Mouse (Mus musculus) MEL (cell line): ENCODE data around the gene Prkch.

Experiments
- CTCF ChIP-seq, 3 experiments: IDR thresholded peaks in 2 of 3; conservative IDR thresholded peaks in 1 of 3; 2 replicates each; pipeline ENCODE4 v1.5.1; 2011 to 2012; ENCODE audit warnings: low read length in 3 of 3, low read depth in 2 of 3, mild to moderate bottlenecking in 2 of 3, improper control_type of control experiment in 1 of 3, inconsistent platforms in 1 of 3, mixed read lengths in 1 of 3, moderate library complexity in 1 of 3; ENCODE audit not compliant: control insufficient read depth in 1 of 3, insufficient read depth in 1 of 3, poor library complexity in 1 of 3, severe bottlenecking in 1 of 3
- E2F4 ChIP-seq: IDR thresholded peaks from 2 replicates; pipeline ENCODE4 v1.6.1; 2011; ENCODE audit warnings: low read depth, low read length, improper control_type of control experiment, borderline replicate concordance
- EP300 ChIP-seq, 2 experiments: IDR thresholded peaks; 2 replicates each; pipeline ENCODE4 v1.6.1; 2011; ENCODE audit warnings: improper control_type of control experiment in 2 of 2, low read length in 2 of 2, low read depth in 1 of 2, mild to moderate bottlenecking in 1 of 2
- ETS1 ChIP-seq: IDR thresholded peaks from 2 replicates; pipeline ENCODE4 v1.6.1; 2012; ENCODE audit warnings: low read depth, mild to moderate bottlenecking, inconsistent platforms, low read length, improper control_type of control experiment, moderate library complexity
- GATA1 ChIP-seq: IDR thresholded peaks from 2 replicates; pipeline ENCODE4 v1.6.1; 2011; ENCODE audit warnings: low read depth, low read length, improper control_type of control experiment
- HCFC1 ChIP-seq: IDR thresholded peaks from 2 replicates; pipeline ENCODE4 v1.6.1; 2012; ENCODE audit warnings: low read depth, mild to moderate bottlenecking, inconsistent platforms, low read length, improper control_type of control experiment, moderate library complexity
- MAX ChIP-seq: IDR thresholded peaks from 2 replicates; pipeline ENCODE4 v1.6.1; 2011; ENCODE audit warnings: low read length, improper control_type of control experiment
- POLR2AphosphoS2 ChIP-seq: IDR thresholded peaks from 2 replicates; pipeline ENCODE4 v1.6.1; 2011; ENCODE audit warnings: low read length, improper control_type of control experiment
- USF1 ChIP-seq: IDR thresholded peaks from 2 replicates; pipeline ENCODE4 v1.6.1; 2014; ENCODE audit warnings: low read depth, mild to moderate bottlenecking, inconsistent platforms, low read length, improper control_type of control experiment, moderate library complexity

DNA sequence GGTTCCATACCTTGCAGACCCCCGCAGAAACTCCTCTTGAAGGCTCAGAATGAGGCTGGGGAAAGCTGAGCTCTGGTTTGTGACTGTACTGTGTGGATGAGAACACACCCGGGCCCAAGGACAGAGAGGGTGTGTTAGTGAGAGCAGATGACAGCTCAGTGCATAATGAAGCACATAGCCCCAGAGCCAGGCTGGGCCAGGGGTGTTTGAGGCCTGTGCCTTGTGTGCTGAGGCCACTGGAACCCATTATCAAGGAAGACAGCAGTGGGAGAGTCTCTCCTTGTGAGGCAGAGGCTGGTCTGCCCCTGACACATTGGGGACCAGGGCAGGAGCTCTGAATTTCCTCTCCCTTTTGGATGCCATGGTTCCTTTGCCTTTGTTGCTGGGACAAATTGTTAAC is 231.3 kb downstream of the Prkch start:
- no peak for TF ChIP-seq CTCF (IDR thresholded peaks at IDR 0.05 in 2 of 3, conservative IDR thresholded peaks at IDR 0.05 in 1 of 3; ENCODE audit: control insufficient read depth in 1 of 3, insufficient read depth in 1 of 3, low read depth in 2 of 3, low read length in 3 of 3, poor library complexity in 1 of 3, severe bottlenecking in 1 of 3)
- no peak for TF ChIP-seq E2F4
- no peak for TF ChIP-seq ETS1
- no peak for TF ChIP-seq HCFC1
- no peak for TF ChIP-seq GATA1
- TF ChIP-seq EP300 (IDR thresholded peaks at IDR 0.05; ENCODE audit: low read depth in 1 of 2, low read length in 2 of 2) = no peak
- TF ChIP-seq POLR2AphosphoS2 = no peak
- TF ChIP-seq MAX = no peak
- no peak for TF ChIP-seq USF1
